Mouse (Mus musculus) embryonic facial prominence, embryonic 12.5 days (tissue): Measurements from ENCODE around the gene Col5a1. TPM values are rescaled to one million over a fixed set of nuclear protein-coding genes. Genes with fewer than 3 reads are reported as not detected.

ENCODE experiments used
- ATAC-seq: fragments of 200-750 bp; cut with Nextera tagmentation; 2 replicates; pipeline ENCODE4 v1.8.0; 2017; ENCODE audit not compliant: insufficient number of reproducible peaks, insufficient read depth, low FRiP score, low TSS enrichment
- H3K27ac ChIP-seq: fragments of 300-500 bp; sonication (generic); 2 replicates; pipeline ENCODE4 v1.5.1; 2016; ENCODE audit warnings: mild to moderate bottlenecking
- H3K27me3 ChIP-seq: fragments of 300-500 bp; sonication (generic); 2 replicates; pipeline ENCODE4 v1.6.1; 2016; ENCODE audit warnings: mild to moderate bottlenecking, moderate library complexity
- H3K36me3 ChIP-seq: fragments of 300-500 bp; sonication (generic); 2 replicates; pipeline ENCODE4 v1.6.1; 2016; ENCODE audit warnings: mild to moderate bottlenecking
- H3K4me1 ChIP-seq: fragments of 300-500 bp; sonication (generic); 2 replicates; pipeline ENCODE4 v1.6.1; 2016
- H3K4me2 ChIP-seq: fragments of 300-500 bp; sonication (generic); replicated peaks from 2 replicates; pipeline ENCODE4 v1.6.1; 2016; ENCODE audit warnings: mild to moderate bottlenecking, moderate library complexity
- H3K4me3 ChIP-seq: fragments of 300-500 bp; sonication (generic); 2 replicates; pipeline ENCODE4 v1.5.1; 2016; ENCODE audit warnings: mild to moderate bottlenecking
- H3K9ac ChIP-seq: fragments of 300-500 bp; sonication (generic); 2 replicates; pipeline ENCODE4 v1.6.1; 2016; ENCODE audit warnings: mild to moderate bottlenecking, moderate library complexity
- H3K9me3 ChIP-seq: fragments of 300-500 bp; sonication (generic); 2 replicates; pipeline ENCODE4 v1.6.1; 2016; ENCODE audit warnings: mild to moderate bottlenecking, moderate library complexity
- WGBS: fragments of 180-500 bp; shearing (Covaris S2); methylation state at CpG from one replicate; pipeline ENCODE4 v1.1.7; 2016; 5-methylcytosine and 5-hydroxymethylcytosine counted together
- polyA plus RNA-seq: library from polyadenylated mRNA; unstranded; fragments of >200 nt; fragmentation: Nextera tagmentation; extraction: Ambion mirVana; gene quantifications from 2 replicates; pipeline ENCODE4 v1.2.1, GENCODE M21; 2016

Col5a1 gene
- polyA plus RNA-seq, 1 experiment from 2014 or later: 82.1 TPM

DNA sequence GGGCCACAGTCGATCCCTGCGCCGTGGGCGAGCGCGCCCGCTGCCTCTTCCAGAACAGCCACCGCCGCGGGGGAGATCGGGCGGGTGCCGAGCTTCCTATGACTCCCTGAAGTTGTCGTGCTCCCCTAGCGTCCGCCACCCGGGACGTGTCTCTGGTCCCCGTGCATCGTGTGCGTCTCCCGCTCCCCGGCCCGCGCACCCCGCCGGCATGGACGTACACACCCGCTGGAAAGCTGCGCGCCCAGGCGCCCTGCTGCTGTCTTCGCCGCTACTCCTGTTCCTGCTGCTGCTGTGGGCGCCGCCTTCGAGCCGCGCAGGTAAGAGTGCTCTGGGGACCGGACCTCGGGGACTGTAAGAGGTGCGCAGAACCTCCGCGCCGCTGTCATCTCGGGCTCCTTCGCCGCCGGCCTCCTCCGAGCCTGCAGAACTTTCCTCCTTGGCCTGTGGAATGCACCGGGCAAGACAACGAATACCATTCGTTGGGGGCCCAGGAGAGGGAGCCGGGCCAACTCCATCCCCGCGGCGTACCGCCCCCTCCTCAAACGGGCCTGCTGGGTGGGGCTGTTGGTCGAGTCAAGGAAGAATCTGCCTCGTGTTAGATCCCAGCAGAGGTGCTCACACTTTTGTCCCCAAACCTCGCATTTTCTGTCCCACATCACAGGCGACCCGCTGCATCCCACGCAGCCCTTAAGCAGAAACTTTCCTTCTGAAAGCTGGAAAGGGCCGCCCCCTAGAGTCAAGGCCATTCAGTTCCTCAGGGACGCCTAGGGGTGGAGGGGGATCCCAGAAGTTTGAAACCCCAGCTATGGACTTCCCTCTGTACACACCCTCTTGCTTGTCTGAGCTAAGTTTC is 609 bp downstream of the Col5a1 start:
- peak overlapping the region; percentile 96 for H3K27ac ChIP-seq
- no peaks in the 10 kb centered on the region for H3K9me3 ChIP-seq
- H3K4me2 ChIP-seq: peak overlapping the region; percentile 78
- peak overlapping the region; percentile 94 for H3K9ac ChIP-seq
- peak overlapping the region; percentile 93 for H3K4me3 ChIP-seq
- peaks cover 48% of the 10 kb centered on the region for H3K4me1 ChIP-seq
- peak; percentile 0; the same call in 1 of the 2 replicates for ATAC-seq
- no peaks in the 10 kb centered on the region for H3K27me3 ChIP-seq
- H3K36me3 ChIP-seq: 0 out of 2 replicates have a peak, but pooled peaks cover 3% of the 10 kb centered on the region
- WGBS: under 1% methylated on average over 64 of the region's 67 CpGs

DNA sequence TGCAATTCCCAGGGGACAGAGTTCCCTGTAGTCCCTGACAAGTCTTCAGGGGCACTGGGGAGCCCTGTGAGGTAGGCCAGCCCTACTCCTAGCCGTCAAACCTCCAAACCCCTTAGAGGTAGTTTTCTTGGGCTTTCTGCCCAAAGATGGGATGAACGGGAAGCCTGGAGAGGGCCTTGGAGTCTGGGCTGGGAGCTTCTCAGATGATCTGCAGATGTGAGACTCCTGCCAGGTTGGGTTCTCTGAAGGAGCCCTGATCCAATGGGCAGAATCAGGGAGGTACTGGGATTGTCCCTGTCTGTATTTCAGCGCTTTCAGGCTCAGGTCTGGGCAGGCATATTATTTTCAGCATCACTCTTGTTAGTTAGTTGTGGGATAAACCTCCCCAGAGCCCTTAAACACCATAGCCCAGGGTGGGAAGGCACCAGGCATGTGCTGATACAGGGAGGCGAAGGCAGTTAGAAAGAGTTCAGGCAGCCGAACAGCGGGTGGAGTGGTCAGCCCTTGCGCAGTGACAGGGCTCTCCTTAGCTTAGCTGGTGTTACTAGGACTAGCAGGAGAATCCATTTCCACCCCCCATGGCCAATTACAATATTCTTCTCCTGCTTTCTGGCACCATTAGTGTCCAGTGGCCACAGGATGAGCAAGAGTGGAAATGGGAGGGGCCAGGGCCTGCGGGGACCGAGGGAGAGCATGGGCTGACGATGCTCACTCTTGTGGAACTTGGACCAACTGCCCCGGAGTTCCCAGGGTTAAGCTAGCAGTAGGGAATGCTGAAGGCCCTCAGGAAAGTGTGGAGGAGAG is 1.4 kb downstream of the Col5a1 start:
- Histone ChIP-seq H3K9me3 (no peaks in the 10 kb centered on the region), H3K4me3 (peak overlapping the region; percentile 93), H3K27ac (peak overlapping the region; percentile 96), H3K9ac (peak overlapping the region; percentile 94), H3K4me1 (peaks cover 48% of the 10 kb centered on the region), H3K36me3 (0 out of 2 replicates have a peak, but pooled peaks cover 3% of the 10 kb centered on the region), H3K27me3 (no peaks in the 10 kb centered on the region), H3K4me2 (peak overlapping the region; percentile 78)
- no peak for ATAC-seq
- WGBS: 14% methylated on average over 11 of the region's 11 CpGs

DNA sequence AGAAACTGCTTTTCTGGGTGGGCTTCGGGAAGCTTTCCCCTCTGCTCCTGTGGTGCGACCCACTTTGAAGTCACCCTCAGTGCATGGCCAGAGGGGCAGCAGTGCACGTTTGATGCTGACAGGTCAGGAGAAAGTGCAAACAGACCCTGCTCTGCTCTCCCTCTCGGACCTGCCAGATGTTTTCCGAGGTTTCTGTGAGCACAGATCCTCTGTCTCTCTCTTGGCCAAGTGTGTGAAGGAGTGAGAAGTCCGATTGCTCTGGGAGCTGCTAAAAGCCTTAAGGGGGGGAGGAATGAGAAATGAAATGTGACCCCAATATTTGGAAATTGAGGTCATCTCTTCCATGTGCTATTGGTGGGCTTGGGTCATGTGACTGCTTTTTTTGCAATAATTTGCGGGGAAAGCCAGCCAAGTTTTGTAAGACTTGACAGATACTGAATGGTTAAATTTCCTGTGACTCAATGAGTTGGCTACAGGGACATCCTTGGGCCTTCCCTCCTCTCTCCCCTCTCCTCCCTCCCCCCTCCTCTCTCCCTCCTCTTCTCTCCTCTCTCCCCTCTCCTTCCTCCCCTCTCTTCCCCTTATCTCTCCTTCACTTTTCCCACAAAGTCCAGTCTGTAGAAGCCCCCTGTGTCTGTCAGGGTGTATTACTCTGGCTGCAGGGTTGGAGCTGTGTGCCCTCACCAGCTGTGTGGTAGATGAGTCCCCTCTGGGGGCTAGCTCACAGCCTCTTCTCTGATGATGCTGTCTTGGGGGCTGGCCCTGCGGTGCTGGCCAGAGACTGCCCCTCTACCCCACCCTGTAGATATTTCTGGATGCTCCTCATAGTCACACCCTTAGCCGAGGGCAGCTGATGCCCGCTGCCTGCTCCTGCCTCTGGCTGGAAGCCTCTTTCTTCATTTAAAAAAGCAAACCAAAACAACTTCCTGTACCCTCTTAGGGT is 2.6 kb downstream of the Col5a1 start:
- H3K27ac ChIP-seq: peak overlapping the region; percentile 96
- 0 out of 2 replicates have a peak, but pooled peaks cover 3% of the 10 kb centered on the region for H3K36me3 ChIP-seq
- ATAC-seq: no peak
- peaks cover 48% of the 10 kb centered on the region for H3K4me1 ChIP-seq
- peak overlapping the region; percentile 78 for H3K4me2 ChIP-seq
- H3K9ac ChIP-seq: peak overlapping the region; percentile 94
- 15% methylated on average over 10 of the region's 10 CpGs for WGBS
- H3K27me3 ChIP-seq: no peaks in the 10 kb centered on the region
- peak overlapping the region; percentile 93 for H3K4me3 ChIP-seq
- H3K9me3 ChIP-seq: no peaks in the 10 kb centered on the region

DNA sequence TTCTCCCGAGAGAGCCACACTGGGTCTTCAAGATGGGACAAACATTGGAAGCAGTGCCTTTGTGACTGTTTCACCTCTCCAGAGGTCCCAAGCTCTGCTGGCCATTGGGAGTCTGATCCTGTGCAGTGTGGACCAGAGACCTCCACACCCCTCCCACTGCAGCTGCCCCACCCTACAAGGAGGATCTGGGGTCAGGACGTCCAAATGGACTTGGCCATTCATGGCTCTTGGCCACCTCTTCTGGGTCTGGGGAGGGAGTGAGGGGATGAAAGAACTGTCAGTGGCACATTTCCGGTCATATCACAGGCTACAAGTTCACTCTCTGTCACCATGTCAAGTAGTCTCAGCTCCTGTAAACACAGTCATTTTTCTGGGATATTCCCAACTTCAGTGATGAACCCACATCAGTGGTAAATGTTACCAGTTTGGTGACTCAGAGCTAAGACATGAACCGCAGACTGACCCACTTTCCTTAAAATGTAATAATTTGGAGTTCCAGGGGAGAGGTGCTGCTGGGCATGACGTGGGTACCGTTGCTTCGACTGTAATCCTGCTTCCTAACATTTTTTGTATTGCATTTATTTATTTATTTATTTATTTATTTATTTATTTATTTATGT is 5.8 kb downstream of the Col5a1 start:
- no peak overlapping the region for H3K4me2 ChIP-seq
- H3K27me3 ChIP-seq: no peaks in the 10 kb centered on the region
- no peak overlapping the region for H3K9ac ChIP-seq
- no peak overlapping the region for H3K4me3 ChIP-seq
- H3K27ac ChIP-seq: no peak overlapping the region
- no peaks in the 10 kb centered on the region for H3K9me3 ChIP-seq
- peaks cover 50% of the 10 kb centered on the region for H3K4me1 ChIP-seq
- 93% methylated on average over 7 of the region's 7 CpGs for WGBS
- no peak for ATAC-seq
- 0 out of 2 replicates have a peak, but pooled peaks cover 8% of the 10 kb centered on the region for H3K36me3 ChIP-seq

DNA sequence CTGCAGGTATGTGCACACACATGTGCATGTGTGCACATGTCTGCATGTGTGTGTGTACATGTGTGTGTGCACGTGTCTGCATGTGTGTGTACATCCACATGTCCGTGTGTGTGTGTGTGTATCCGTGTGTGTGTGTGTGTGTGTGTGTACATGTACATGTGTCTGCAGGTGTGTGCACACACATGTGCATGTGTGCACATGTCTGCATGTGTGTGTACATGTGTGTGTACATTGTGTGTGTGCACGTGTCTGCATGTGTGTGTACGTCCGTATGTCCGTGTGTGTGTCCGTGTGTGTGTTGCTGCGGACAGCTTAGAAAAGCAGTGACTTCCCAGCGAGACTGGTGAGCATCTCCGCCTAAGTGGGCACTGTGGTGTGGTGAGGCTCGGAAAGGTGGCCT is 6.8 kb downstream of the Col5a1 start:
- Histone ChIP-seq H3K4me3 (no peak overlapping the region), H3K27ac (no peak overlapping the region), H3K4me2 (no peak overlapping the region), H3K9me3 (no peaks in the 10 kb centered on the region), H3K9ac (no peak overlapping the region), H3K4me1 (peaks cover 49% of the 10 kb centered on the region), H3K36me3 (0 out of 2 replicates have a peak, but pooled peaks cover 8% of the 10 kb centered on the region), H3K27me3 (no peaks in the 10 kb centered on the region)
- WGBS: 93% methylated on average over 12 of the region's 12 CpGs
- no peak for ATAC-seq

DNA sequence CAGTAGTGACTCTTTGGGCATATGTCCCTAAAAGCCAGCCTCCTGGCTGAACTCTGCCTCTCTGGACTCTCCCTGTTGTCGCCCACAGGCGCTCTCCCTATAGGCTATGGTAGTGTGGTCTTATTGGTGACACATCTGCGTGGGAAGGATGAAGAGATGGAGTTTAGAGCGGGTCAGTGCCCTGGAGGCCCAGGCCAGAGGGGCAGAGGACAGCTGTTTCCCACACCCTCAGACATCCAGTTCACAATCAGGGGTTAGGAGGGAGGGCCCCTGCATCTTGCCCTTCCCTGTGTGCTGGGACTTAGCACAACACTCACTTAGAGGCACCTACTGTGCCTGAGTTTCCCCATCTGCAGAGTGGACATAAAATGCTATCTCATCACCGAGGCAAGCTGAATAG is 8.8 kb downstream of the Col5a1 start:
- no peak overlapping the region for H3K9ac ChIP-seq

DNA sequence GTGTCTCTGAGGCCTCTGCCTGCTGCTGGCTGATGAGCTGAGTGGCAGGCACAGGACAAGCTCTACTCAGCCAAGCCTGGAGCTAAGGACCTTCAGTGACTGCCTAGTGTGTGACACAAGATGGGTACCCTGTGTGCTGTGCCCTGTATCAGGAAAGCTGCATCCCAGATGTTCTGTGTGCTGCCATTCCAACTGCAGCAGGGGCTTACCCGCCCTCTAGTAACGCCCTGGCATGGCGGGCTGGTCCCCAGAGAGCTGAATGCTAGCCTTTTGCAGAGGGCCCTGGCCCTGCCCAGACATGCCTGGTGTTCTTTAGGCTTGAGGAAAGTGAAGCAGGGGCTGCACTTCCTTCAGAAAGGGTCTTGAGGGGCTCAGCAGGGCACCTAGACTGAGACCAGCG is 9.4 kb downstream of the Col5a1 start:
- Histone ChIP-seq H3K27ac (no peak overlapping the region), H3K4me1 (peaks cover 25% of the 10 kb centered on the region)
- no peak for ATAC-seq

More for the DNA sequence above, 8.8 kb downstream of the Col5a1 start:
- H3K4me2 ChIP-seq: no peak overlapping the region
- 0 out of 2 replicates have a peak, but pooled peaks cover 8% of the 10 kb centered on the region for H3K36me3 ChIP-seq
- 77% methylated on average over 5 of the region's 5 CpGs for WGBS
- H3K27ac ChIP-seq: no peak overlapping the region
- no peak overlapping the region for H3K4me3 ChIP-seq
- no peaks in the 10 kb centered on the region for H3K27me3 ChIP-seq
- H3K4me1 ChIP-seq: peaks cover 29% of the 10 kb centered on the region
- ATAC-seq: no peak
- H3K9me3 ChIP-seq: no peaks in the 10 kb centered on the region

DNA sequence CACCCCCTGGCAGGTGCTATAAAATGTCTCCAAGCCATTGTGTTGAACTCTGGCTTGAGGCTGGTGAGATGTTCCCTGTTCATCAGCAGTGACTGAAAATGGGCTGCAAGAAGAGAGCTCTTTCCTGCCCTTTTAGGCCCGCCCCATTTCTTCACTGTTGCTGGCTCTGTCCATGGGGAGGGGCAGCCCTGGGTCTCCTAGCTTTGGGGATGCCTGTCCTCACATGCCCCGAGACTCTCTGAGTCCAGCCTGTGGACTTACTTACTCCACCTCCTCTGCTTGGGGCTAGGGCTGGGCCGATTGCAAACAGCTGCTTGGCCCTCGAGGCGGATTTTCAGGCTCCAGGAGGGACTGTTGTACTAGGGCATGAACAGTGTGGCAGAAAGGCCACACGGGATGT is 10.9 kb downstream of the Col5a1 start:
- WGBS: 41% methylated on average over 6 of the region's 6 CpGs
- H3K27ac ChIP-seq: no peak overlapping the region
- no peaks in the 10 kb centered on the region for H3K27me3 ChIP-seq
- no peak overlapping the region for H3K4me3 ChIP-seq
- 0 out of 2 replicates have a peak, but pooled peaks cover 5% of the 10 kb centered on the region for H3K36me3 ChIP-seq
- H3K4me1 ChIP-seq: peaks cover 38% of the 10 kb centered on the region
- no peak overlapping the region for H3K9ac ChIP-seq
- no peak for ATAC-seq
- H3K9me3 ChIP-seq: no peaks in the 10 kb centered on the region
- H3K4me2 ChIP-seq: no peak overlapping the region

More for the DNA sequence above, 9.4 kb downstream of the Col5a1 start:
- no peak overlapping the region for H3K9ac ChIP-seq
- no peak overlapping the region for H3K4me2 ChIP-seq
- no peaks in the 10 kb centered on the region for H3K27me3 ChIP-seq
- 0 out of 2 replicates have a peak, but pooled peaks cover 5% of the 10 kb centered on the region for H3K36me3 ChIP-seq
- H3K4me3 ChIP-seq: no peak overlapping the region
- 70% methylated on average over 4 of the region's 4 CpGs for WGBS
- H3K9me3 ChIP-seq: no peaks in the 10 kb centered on the region

DNA sequence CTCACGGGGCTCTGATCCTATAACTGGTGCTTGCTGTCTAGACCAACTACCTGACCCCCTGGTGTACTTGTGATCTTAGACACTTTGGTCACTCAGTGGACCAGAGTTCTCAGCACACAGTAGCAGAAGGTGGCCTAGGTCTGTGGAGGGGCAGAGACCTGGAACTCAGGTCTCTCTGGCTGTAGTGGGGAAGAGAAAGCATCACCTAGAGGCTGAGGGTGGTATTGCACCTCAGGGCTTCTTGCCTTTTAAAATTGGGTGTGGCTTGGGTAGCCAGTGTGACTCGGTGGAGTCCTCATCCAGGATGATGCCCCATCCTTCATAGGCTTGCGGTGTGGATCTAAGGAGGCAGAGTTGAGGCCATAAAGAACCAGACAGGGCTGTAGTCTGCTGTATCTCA is 13.7 kb downstream of the Col5a1 start:
- H3K27ac ChIP-seq: no peak overlapping the region
- no peak overlapping the region for H3K9ac ChIP-seq
- H3K9me3 ChIP-seq: no peaks in the 10 kb centered on the region
- no peak for ATAC-seq
- no peak overlapping the region for H3K4me2 ChIP-seq
- H3K4me1 ChIP-seq: peaks cover 48% of the 10 kb centered on the region
- no peaks in the 10 kb centered on the region for H3K27me3 ChIP-seq
- no peak overlapping the region for H3K4me3 ChIP-seq
- 0 out of 2 replicates have a peak, but pooled peaks cover 5% of the 10 kb centered on the region for H3K36me3 ChIP-seq
- WGBS: 64% methylated on average over 3 of the region's 3 CpGs

DNA sequence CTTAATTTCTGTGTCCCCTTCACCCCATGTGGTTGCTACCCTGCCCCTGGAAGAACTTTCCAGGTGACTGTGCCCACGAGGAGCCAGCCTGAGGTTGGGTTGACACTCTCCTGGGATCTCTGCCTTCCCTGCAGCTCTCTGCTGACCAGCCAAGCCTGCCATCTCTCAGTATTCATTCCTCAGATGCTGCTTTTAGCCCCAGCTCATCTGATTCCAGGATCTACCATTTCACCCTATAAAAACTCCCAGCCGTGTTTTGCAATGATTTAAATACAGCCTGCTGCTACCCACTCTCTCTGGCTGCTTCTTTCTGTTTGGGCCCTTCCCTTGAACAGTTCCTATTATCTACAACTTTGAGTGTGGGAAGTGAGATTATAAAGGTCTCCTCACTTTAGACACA is 14.9 kb downstream of the Col5a1 start:
- H3K9me3 ChIP-seq: no peaks in the 10 kb centered on the region
- H3K27ac ChIP-seq: no peak overlapping the region
- WGBS: 48% methylated on average over 2 of the region's 2 CpGs
- peaks cover 44% of the 10 kb centered on the region for H3K4me1 ChIP-seq
- H3K4me3 ChIP-seq: no peak overlapping the region
- H3K27me3 ChIP-seq: no peaks in the 10 kb centered on the region
- no peak for ATAC-seq
- no peak overlapping the region for H3K9ac ChIP-seq
- H3K36me3 ChIP-seq: no peaks in the 10 kb centered on the region
- H3K4me2 ChIP-seq: no peak overlapping the region
